Mouse (Mus musculus) heart, embryonic 16.5 days (tissue): ENCODE results near the gene Top1. TPM values are rescaled to one million over a fixed set of nuclear protein-coding genes. Genes with fewer than 3 reads are reported as not detected.
A peak's percentile ranks its signal among the peaks of the same experiment; 100 is the strongest.

Experiments
- ATAC-seq: fragments of 200-750 bp; cut with Nextera tagmentation; replicated peaks from 2 replicates; pipeline ENCODE4 v1.8.0; 2017; ENCODE audit warnings: moderate number of reproducible peaks; ENCODE audit not compliant: insufficient read depth, low FRiP score; ENCODE audit errors: extremely low read depth
- H3K27ac ChIP-seq: fragments of 300-500 bp; sonication (generic); 2 replicates; pipeline ENCODE4 v1.5.1; 2014; ENCODE audit warnings: mild to moderate bottlenecking, low read length, control low read depth, moderate library complexity
- H3K27me3 ChIP-seq: fragments of 300-500 bp; sonication (generic); 2 replicates; pipeline ENCODE4 v1.6.1; 2014; ENCODE audit warnings: low read length, mixed read lengths; ENCODE audit not compliant: control insufficient read depth, insufficient read depth
- H3K36me3 ChIP-seq: fragments of 300-500 bp; sonication (generic); 2 replicates; pipeline ENCODE4 v1.6.1; 2014; ENCODE audit not compliant: control insufficient read depth, insufficient read depth
- H3K4me1 ChIP-seq: fragments of 300-500 bp; sonication (generic); 2 replicates; pipeline ENCODE4 v1.6.1; 2014; ENCODE audit warnings: low read length, mixed read lengths; ENCODE audit not compliant: control insufficient read depth, insufficient read depth
- H3K4me2 ChIP-seq: fragments of 300-500 bp; sonication (generic); 2 replicates; pipeline ENCODE4 v1.6.1; 2014; ENCODE audit warnings: low read depth, mild to moderate bottlenecking, control low read depth, low read length
- H3K4me3 ChIP-seq: fragments of 300-500 bp; sonication (generic); 2 replicates; pipeline ENCODE4 v1.5.1; 2014; ENCODE audit warnings: mild to moderate bottlenecking, control low read depth, low read length
- H3K9ac ChIP-seq: fragments of 300-500 bp; sonication (generic); 2 replicates; pipeline ENCODE4 v1.6.1; 2014; ENCODE audit warnings: low read length, control low read depth
- H3K9me3 ChIP-seq: fragments of 300-500 bp; sonication (generic); replicated peaks from 2 replicates; pipeline ENCODE4 v1.6.1; 2016; ENCODE audit warnings: low read length; ENCODE audit not compliant: control insufficient read depth
- WGBS: fragments of 180-500 bp; shearing (Covaris S2); extraction: QIAGEN DNeasy Blood & Tissue Kit; methylation state at CpG from one replicate; pipeline ENCODE4 v1.1.7; 2014; 5-methylcytosine and 5-hydroxymethylcytosine counted together
- polyA plus RNA-seq: library from polyadenylated mRNA; unstranded; fragments of >200 nt; fragmentation: Nextera tagmentation; extraction: Ambion mirVana; gene quantifications from 2 replicates; pipeline ENCODE4 v1.2.1, GENCODE M21; 2015

Top1 gene
- polyA plus RNA-seq, 1 experiment from 2014 or later = 48.7 TPM

GRCm38 (mm10) chr2:160740521-160741156, 95.0 kb downstream of the Top1 start:
- Histone ChIP-seq H3K36me3 (no peaks in the 10 kb centered on the region; the same call in 1 of the 2 replicates), H3K4me3 (no peak overlapping the region), H3K27me3 (no peaks in the 10 kb centered on the region), H3K9ac (no peak overlapping the region), H3K9me3 (no peaks in the 10 kb centered on the region), H3K27ac (peak overlapping the region; percentile 58), H3K4me2 (no peak overlapping the region), H3K4me1 (peaks cover 69% of the 10 kb centered on the region)
- ATAC-seq = no peak
- 66% methylated on average over 11 of the region's 11 CpGs for whole genome bisulfite sequencing

DNA sequence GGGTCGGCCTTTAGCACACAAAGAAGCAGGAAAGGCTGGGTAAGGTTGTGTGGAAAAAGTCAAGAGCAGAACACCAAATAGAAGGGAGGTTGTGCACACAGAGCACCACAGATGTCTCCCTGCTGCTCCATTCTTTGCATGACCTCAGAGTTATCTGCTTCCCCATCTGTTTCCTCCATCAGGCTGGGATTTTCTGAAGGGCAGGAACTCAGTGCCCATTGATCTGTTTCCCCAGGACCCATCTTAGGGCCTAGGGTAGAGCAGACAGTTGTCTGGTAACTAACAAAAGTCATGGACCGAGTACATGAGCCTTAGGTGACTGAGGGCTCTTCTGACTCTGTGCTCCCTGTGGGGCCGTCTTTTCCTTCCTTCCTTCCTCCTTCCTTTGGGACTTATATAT, 95.9 kb downstream of the Top1 start:
- Histone ChIP-seq H3K9ac (no peak overlapping the region), H3K4me2 (no peak overlapping the region), H3K4me1 (peaks cover 73% of the 10 kb centered on the region), H3K4me3 (no peak overlapping the region), H3K9me3 (no peaks in the 10 kb centered on the region), H3K36me3 (no peaks in the 10 kb centered on the region; the same call in 1 of the 2 replicates), H3K27me3 (no peaks in the 10 kb centered on the region), H3K27ac (peak overlapping the region; percentile 58)
- ATAC-seq = 0 out of 2 replicates have a peak, but pooled peaks have one; percentile 30
- 58% methylated on average over 3 of the region's 3 CpGs for WGBS

DNA sequence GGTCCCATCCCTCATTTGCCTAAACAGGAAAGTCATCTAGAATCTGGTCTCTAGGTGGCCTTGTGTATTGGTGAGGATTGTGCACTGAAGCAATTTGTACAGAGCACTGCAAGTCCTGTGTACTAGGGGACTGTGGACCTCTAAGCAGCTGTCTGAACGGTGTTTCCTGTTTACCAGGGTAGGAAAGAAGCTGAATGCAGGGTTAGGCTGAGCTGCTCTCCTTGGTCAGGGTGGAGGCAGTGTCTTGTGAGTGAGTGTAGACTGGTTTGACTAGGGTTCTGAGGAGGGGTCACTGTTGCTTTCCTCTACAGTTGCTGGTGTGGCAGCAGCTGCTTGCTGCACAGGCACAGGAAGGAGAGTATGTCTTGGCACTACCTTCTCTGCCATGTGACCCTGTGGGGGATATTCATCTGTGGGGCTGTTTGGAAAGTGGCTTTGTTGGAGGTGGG, 96.5 kb downstream of the Top1 start:
- H3K9ac ChIP-seq = no peak overlapping the region
- H3K4me1 ChIP-seq = peaks cover 75% of the 10 kb centered on the region
- 0 out of 2 replicates have a peak, but pooled peaks have one; percentile 2 for ATAC-seq
- no peaks in the 10 kb centered on the region for H3K27me3 ChIP-seq
- H3K27ac ChIP-seq = peak overlapping the region; percentile 58
- no peaks in the 10 kb centered on the region for H3K36me3 ChIP-seq
- H3K4me2 ChIP-seq = no peak overlapping the region
- WGBS = 39% methylated on average over 1 of the region's 1 CpGs
- no peak overlapping the region for H3K4me3 ChIP-seq
- H3K9me3 ChIP-seq = no peaks in the 10 kb centered on the region

DNA sequence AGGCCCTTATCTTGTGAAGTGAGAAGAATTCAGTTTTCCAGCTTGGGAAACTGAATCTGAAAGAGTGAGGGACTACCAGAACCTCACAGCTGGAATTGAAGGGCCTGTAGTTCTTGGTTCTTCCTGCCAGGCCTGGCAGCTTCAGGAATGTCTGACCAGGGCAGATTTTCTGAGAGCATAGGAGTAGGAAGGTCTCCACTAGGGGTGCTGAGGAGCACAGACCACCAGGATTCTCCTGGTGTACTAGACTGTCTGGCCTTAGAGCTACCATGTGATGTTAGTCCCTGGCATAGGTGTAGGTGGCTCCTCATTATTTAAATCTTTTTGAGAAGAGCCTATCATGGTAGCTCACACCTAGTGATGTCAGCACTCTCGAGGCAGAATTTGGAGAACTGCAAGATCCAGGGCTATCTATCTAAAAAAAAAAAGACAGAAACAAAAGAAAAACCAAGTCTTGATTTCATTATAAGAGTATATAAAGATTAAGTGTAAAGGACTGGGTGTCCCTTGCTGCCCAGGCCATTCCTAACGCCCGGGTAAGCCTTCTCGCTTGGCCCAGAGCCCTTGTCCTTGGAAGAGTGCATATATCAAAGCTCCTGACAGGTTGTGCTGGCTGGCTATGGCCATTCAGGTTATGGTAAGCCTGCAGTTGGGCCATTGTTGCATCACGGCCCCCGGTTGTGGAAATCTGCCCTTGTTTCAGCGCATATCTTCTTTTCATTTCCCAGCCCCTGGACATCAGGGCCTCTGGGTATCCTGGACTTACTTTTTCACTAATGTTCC, 98.5 kb downstream of the Top1 start:
- 69% methylated on average over 7 of the region's 7 CpGs for WGBS
- peaks cover 17% of the 10 kb centered on the region for H3K36me3 ChIP-seq
- peak; percentile 61 for ATAC-seq

GRCm38 (mm10) chr2:160744823-160745210, 99.1 kb downstream of the Top1 start:
- Histone ChIP-seq H3K27ac (peak overlapping the region; percentile 41), H3K9ac (no peak overlapping the region; the same call in 1 of the 2 replicates), H3K4me2 (no peak overlapping the region), H3K36me3 (peaks cover 20% of the 10 kb centered on the region), H3K4me3 (no peak overlapping the region), H3K9me3 (no peaks in the 10 kb centered on the region), H3K27me3 (no peaks in the 10 kb centered on the region), H3K4me1 (peaks cover 54% of the 10 kb centered on the region)
- no peak for ATAC-seq
- 68% methylated on average over 5 of the region's 5 CpGs for WGBS

More for the DNA sequence above, 98.5 kb downstream of the Top1 start:
- Histone ChIP-seq H3K27ac (peak overlapping the region; percentile 69), H3K27me3 (no peaks in the 10 kb centered on the region), H3K9ac (no peak overlapping the region), H3K4me1 (peaks cover 60% of the 10 kb centered on the region), H3K4me2 (no peak overlapping the region), H3K4me3 (no peak overlapping the region), H3K9me3 (no peaks in the 10 kb centered on the region)

DNA sequence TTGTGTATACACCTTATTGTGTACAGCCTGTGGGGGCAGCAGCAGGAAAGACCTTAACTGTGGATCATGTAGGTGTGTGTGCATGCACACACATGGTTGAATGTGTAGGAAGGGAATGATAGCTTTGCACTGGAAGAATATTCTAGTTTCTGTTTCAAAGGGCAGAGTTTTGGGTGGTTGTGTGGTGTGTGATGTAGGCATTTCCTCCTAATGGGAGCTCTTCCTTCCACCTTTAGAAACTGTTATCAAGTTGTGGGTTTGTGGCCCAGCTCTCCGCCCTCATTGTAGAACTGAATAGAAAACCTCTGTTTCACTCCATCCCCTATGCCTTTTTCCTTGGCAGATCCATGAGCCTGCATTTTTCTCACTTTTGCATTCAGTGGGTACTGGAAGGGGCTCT, 99.8 kb downstream of the Top1 start:
- Histone ChIP-seq H3K36me3 (peaks cover 21% of the 10 kb centered on the region), H3K4me1 (peaks cover 47% of the 10 kb centered on the region)
- no peak for ATAC-seq

GRCm38 (mm10) chr2:160746637-160747036, 100.9 kb downstream of the Top1 start:
- H3K27ac ChIP-seq = no peak overlapping the region; the same call in 1 of the 2 replicates
- peaks cover 41% of the 10 kb centered on the region for H3K4me1 ChIP-seq
- H3K36me3 ChIP-seq = peaks cover 32% of the 10 kb centered on the region
- H3K27me3 ChIP-seq = no peaks in the 10 kb centered on the region
- no peak overlapping the region for H3K4me2 ChIP-seq
- H3K9ac ChIP-seq = no peak overlapping the region
- no peak for ATAC-seq
- WGBS = 89% methylated on average over 5 of the region's 5 CpGs
- no peak overlapping the region for H3K4me3 ChIP-seq
- no peaks in the 10 kb centered on the region for H3K9me3 ChIP-seq

More for the DNA sequence above, 99.8 kb downstream of the Top1 start:
- Histone ChIP-seq H3K27ac (peak overlapping the region; percentile 58), H3K27me3 (no peaks in the 10 kb centered on the region), H3K4me2 (no peak overlapping the region), H3K9me3 (no peaks in the 10 kb centered on the region), H3K4me3 (no peak overlapping the region), H3K9ac (no peak overlapping the region)
- 70% methylated on average over 1 of the region's 1 CpGs for WGBS

DNA sequence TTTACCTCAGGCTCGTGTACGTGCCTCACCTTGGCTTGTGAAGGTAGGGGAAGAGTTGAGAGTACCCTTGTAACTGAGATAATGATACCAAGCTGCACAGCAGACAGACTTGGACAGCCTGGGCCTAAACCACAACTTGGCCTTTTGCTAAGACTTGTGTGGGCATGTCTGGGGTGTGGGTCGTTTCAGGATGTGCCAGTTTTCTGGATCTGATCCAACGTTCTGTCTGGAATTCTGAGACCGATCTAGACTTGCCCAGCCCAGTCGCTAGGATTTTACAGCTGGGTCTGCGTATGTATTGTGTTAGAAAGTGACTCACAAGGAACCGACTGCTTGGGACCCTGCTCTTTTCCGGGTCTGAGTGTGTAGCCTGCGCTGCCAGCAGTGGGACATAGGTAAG, 101.4 kb downstream of the Top1 start:
- no peak overlapping the region for H3K4me2 ChIP-seq
- H3K27ac ChIP-seq = no peak overlapping the region
- peaks cover 36% of the 10 kb centered on the region for H3K36me3 ChIP-seq
- no peaks in the 10 kb centered on the region for H3K27me3 ChIP-seq
- no peaks in the 10 kb centered on the region for H3K9me3 ChIP-seq
- no peak overlapping the region for H3K4me3 ChIP-seq
- no peak for ATAC-seq
- 74% methylated on average over 10 of the region's 10 CpGs for WGBS
- H3K4me1 ChIP-seq = peaks cover 37% of the 10 kb centered on the region
- no peak overlapping the region for H3K9ac ChIP-seq
